Mouse (Mus musculus) ES-E14 (cell line): ENCODE measurements around the gene Usp47. TPM values are rescaled to one million over a fixed set of nuclear protein-coding genes. Genes with fewer than 3 reads are reported as not detected.

ENCODE experiments used
- DNase-seq: peaks from one replicate; pipeline ENCODE4 v3.0.0-alpha.2; 2013; ENCODE audit warnings: low read depth, low spot score
- H3K27ac ChIP-seq: 2 replicates; pipeline ENCODE4 v1.5.1; 2012; ENCODE audit warnings: low read depth, mild to moderate bottlenecking, low read length, moderate library complexity, mixed read lengths; ENCODE audit not compliant: poor library complexity, insufficient read depth, severe bottlenecking
- H3K36me3 ChIP-seq: 2 replicates; pipeline ENCODE4 v1.6.1; 2012; ENCODE audit warnings: mild to moderate bottlenecking, low read length, moderate library complexity, mixed read lengths; ENCODE audit not compliant: control insufficient read depth, poor library complexity, insufficient read depth, severe bottlenecking
- H3K4me1 ChIP-seq, 2 experiments: fragments of 150-350 bp in 1 of 2; sonication (generic) in 1 of 2; 2 replicates each; pipeline ENCODE4 v1.6.1; 2012; ENCODE audit warnings: low read length in 2 of 2, mild to moderate bottlenecking in 1 of 2, mixed read lengths in 1 of 2; ENCODE audit not compliant: control insufficient read depth in 2 of 2, insufficient read depth in 2 of 2, poor library complexity in 1 of 2
- H3K4me3 ChIP-seq, 2 experiments: fragments of 150-350 bp in 1 of 2; sonication (generic) in 1 of 2; 2 replicates each; pipeline ENCODE4 v1.5.1; 2012; ENCODE audit warnings: low read length in 2 of 2, low read depth in 1 of 2, mild to moderate bottlenecking in 1 of 2, mixed read lengths in 1 of 2; ENCODE audit not compliant: insufficient read depth in 1 of 2, poor library complexity in 1 of 2, severe bottlenecking in 1 of 2
- H3K9ac ChIP-seq: 2 replicates; pipeline ENCODE4 v1.6.1; 2012; ENCODE audit warnings: low read depth, mild to moderate bottlenecking, low read length, mixed read lengths; ENCODE audit not compliant: poor library complexity, insufficient read depth, severe bottlenecking
- H3K9me3 ChIP-seq: fragments of 150-350 bp; sonication (generic); 2 replicates; pipeline ENCODE4 v1.6.1; 2012; ENCODE audit warnings: low read depth, mild to moderate bottlenecking, low read length; ENCODE audit not compliant: control insufficient read depth, insufficient read depth
- CHD2 ChIP-seq: IDR thresholded peaks from 2 replicates; pipeline ENCODE4 v1.6.1; 2014; ENCODE audit warnings: mild to moderate bottlenecking, low read depth, low read length, inconsistent platforms
- HCFC1 ChIP-seq: IDR thresholded peaks from 2 replicates; pipeline ENCODE4 v1.6.1; 2012; ENCODE audit warnings: low read length, inconsistent platforms, borderline replicate concordance; ENCODE audit not compliant: insufficient read depth
- MAFK ChIP-seq: IDR thresholded peaks from 2 replicates; pipeline ENCODE4 v1.6.1; 2014; ENCODE audit warnings: mild to moderate bottlenecking, low read depth, low read length, inconsistent platforms; ENCODE audit not compliant: insufficient read depth
- ZC3H11A ChIP-seq: IDR thresholded peaks from 2 replicates; pipeline ENCODE4 v1.6.1; 2012; ENCODE audit warnings: low read depth, mild to moderate bottlenecking, inconsistent platforms, low read length, borderline replicate concordance
- ZNF384 ChIP-seq: IDR thresholded peaks from 2 replicates; pipeline ENCODE4 v1.6.1; 2012; ENCODE audit warnings: low read depth, low read length, inconsistent platforms
- in situ Hi-C, 2 experiments: fragments of 600-800 bp; cut with MboI; formaldehyde crosslinking; loops; one replicate each; pipeline ENCODE4 v1.15.1; 2025; ENCODE audit warnings: low sequenced_read_pairs in 2 of 2, inconsistent platforms in 1 of 2; ENCODE audit not compliant: unreplicated experiment in 2 of 2
- total RNA-seq: library from RNA; depleted of rRNA; stranded (reverse); fragments of 300-350 nt; gene quantifications from 2 replicates; pipeline ENCODE4 v1.2.3, GENCODE M21; 2012

The Usp47 gene
- total RNA-seq, 1 experiment: 45.6 TPM

DNA sequence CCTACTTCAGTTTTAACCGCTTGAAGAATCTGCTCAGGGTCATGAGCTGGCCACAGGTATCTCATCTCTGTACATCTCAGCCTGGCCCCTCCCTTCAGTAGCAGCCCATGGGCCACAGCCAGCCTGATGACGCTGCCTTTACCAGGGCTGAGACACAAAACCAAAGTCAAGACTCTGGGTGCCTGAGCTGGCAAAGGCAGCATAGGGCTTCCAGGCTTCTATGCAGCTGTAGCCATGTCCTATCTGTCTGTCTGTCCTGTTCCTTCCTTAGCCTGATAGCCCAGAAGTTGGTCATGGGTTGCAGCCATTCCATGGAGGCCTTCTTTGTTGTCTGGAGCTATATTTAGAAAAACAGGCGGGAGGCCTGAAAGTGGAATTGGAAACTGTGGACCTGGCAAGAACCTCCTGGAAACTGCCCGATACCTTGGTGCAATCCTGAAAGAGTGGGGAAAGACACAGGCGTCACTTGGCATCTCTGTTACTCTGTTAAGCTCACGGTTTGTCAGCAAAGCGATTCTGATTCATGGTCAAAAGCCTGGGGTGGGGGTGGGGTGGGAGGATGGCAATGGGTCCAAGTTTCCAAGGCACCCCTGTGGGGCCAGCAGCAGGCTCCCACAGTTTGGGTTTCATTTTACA is 102.4 kb downstream of the Usp47 start:
- Histone ChIP-seq H3K36me3 (no peaks in the 10 kb centered on the region), H3K9ac (no peak overlapping the region), H3K9me3 (no peaks in the 10 kb centered on the region), H3K4me3 (no peak overlapping the region), H3K4me1 (peaks cover 0 to 3% of the 10 kb centered on the region in 2 experiments; a peak in 1 of 4 replicates), H3K27ac (no peak overlapping the region)
- in situ Hi-C loops: no loop called here
- no peak for DNase-seq
- TF ChIP-seq HCFC1: no peak
- no peak for TF ChIP-seq MAFK
- no peak for TF ChIP-seq ZNF384
- TF ChIP-seq ZC3H11A: no peak
- no peak for TF ChIP-seq CHD2

DNA sequence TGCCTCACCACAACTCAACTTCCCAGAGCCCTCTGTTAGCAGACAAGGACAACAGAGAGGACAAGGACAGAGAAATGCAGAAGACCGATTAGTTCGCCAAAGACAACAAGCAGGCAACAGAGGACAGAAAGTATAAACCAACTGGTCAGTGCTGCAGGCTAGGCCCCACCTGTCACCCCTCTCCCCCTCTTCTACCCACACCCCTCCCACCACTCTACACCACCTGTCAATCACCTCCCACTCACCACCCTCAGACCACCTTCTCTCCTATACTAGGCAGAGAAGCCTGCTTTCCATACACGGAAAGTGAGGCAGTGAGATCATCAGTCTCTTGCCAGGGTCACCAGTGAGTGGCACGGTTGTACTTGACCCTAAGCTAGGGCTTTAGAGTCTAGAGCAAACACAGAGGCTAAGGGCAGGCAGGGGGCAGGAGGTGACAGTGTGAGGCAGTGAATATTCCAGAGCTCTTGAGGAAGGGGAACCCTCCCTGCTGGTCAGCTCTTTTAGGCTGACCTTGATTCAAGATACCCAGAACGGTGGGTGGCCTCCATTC is 103.9 kb downstream of the Usp47 start:
- no peaks in the 10 kb centered on the region for H3K36me3 ChIP-seq
- no peak overlapping the region for H3K4me3 ChIP-seq
- TF ChIP-seq CHD2 (no peak), MAFK (no peak), ZNF384 (no peak), HCFC1 (no peak), ZC3H11A (no peak)
- H3K9me3 ChIP-seq: no peaks in the 10 kb centered on the region
- no peak for DNase-seq
- H3K4me1 ChIP-seq: peaks cover 0 to 3% of the 10 kb centered on the region in 2 experiments; a peak in 1 of 4 replicates
- in situ Hi-C loops: no loop called here
- H3K9ac ChIP-seq: no peak overlapping the region
- no peak overlapping the region for H3K27ac ChIP-seq

DNA sequence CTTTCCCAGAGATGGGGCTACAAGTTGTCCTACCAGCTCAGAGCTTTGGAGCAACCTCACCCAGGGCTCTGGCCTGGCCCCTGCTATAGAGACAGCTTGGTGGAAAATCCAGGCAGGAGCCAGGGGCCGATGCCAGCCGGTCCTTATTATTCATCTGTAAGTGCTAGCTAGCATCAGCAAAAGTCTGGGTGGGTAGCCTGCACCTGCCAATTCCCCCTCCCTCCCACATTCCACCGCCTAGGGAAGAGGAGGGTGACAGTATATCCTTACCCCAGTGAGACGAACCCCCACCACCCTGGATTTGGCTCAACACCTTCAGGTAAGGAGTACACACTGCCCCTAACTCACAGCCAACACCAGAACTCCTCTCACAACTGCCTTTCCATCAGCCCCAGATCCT is 104.7 kb downstream of the Usp47 start:
- no peak for TF ChIP-seq ZC3H11A
- TF ChIP-seq ZNF384: no peak
- TF ChIP-seq CHD2: no peak
- no peak for TF ChIP-seq MAFK
- TF ChIP-seq HCFC1: no peak
- no peak overlapping the region for H3K27ac ChIP-seq
- peaks cover 0 to 3% of the 10 kb centered on the region in 2 experiments; a peak in 1 of 4 replicates for H3K4me1 ChIP-seq
- H3K9ac ChIP-seq: no peak overlapping the region
- in situ Hi-C loops: no loop called here
- H3K4me3 ChIP-seq: no peak overlapping the region
- DNase-seq: no peak
- no peaks in the 10 kb centered on the region for H3K9me3 ChIP-seq
- no peaks in the 10 kb centered on the region for H3K36me3 ChIP-seq

DNA sequence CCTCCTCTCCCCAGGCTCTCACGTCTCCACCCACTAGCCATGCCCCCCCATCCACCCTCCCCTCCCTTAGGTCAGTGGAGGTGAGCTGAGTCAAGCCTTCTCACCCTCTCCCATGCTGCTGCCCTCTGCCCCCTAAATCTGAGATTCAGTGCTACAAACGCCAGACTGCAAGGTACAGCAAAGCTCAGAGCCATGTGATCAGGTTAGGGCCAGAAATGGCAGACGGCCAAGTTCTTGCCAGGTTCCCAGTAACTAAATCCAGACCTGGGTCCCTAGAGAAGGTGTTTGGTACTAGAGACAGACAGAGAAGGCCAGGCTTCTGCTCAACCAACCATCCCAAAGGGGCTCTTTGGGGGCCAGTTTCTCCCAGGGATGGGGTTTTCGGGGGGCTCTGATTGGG is 105.5 kb downstream of the Usp47 start:
- TF ChIP-seq MAFK (no peak), ZNF384 (no peak), ZC3H11A (no peak), CHD2 (no peak), HCFC1 (no peak)
- in situ Hi-C loops: no loop called here
- no peak overlapping the region for H3K27ac ChIP-seq
- DNase-seq: no peak
- H3K9ac ChIP-seq: no peak overlapping the region
- H3K4me3 ChIP-seq: no peak overlapping the region
- peaks cover 0 to 3% of the 10 kb centered on the region in 2 experiments; a peak in 1 of 4 replicates for H3K4me1 ChIP-seq
- H3K36me3 ChIP-seq: no peaks in the 10 kb centered on the region
- no peaks in the 10 kb centered on the region for H3K9me3 ChIP-seq
